In the genomic region with DNA sequence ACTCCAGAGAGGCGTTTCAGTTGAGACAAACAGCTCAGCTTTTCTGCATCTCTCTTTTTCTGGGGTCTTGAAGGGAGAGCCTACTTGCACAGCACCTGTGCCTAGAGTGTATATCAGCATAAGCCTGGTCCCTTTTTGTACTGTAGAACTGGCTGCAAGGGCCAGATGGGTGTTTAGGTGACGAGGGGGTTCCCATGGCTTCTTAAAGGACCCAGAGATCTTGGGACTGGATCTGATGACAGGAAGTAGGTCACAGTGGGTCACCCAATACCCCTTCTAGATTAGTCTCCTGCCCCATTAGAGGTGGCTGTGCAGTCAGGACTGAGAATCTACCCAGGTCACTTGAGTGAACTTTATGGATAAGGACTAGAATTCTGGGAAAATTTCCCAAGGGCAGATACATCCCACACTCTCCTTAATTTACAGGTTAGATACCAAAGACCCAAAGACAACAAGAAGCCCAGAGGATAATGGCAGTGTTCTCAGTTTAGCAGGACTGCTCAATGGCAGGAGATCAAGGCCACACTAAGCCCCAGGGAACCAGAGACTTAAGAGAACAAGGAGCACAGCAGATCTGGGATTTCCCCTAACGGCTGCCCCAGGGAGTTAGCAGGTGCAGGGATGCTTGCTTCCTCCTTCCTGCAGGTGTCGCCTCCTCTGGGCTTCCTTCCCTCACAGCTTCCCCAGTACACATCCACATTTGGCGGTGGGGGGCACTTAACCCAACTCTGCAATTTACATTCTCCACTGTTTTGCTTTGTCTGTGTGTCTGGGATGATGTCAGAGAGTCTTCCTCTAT, we compare ENCODE assay signal across 12 mouse cellular contexts. TPM values are rescaled to one million over a fixed set of nuclear protein-coding genes. Genes with fewer than 3 reads are reported as not detected.
DNase-seq lines count a peak whose midpoint lies in the region; ATAC-seq and TF ChIP-seq lines count a peak whose summit lies in the region.
"Had no signal": no experiment of that assay in that cellular context is flagged by ENCODE, and none has a peak within 500 bp of the region (broad histone marks: within the 10 kb centered on the region; RNA-seq: fewer than 3 reads in every experiment).

No protein-coding gene starts in this region.

- no peaks in the 10 kb centered on the region for H3K36me3 ChIP-seq in forebrain, postnatal 0 days (ENCODE audit: insufficient read depth)
- H3K36me3 ChIP-seq: limb, embryonic 13.5 days had no signal

- H3K4me2 ChIP-seq in forebrain, postnatal 0 days (ENCODE audit: low read depth), result no peak overlapping the region
- H3K4me2 ChIP-seq: limb, embryonic 13.5 days had no signal

- no peak overlapping the region for H3K4me3 ChIP-seq in bone marrow, adult 2 months (replicated peaks; ENCODE audit: control insufficient read depth, low read depth, low read length)
- no peak overlapping the region for H3K4me3 ChIP-seq in forebrain, postnatal 0 days (ENCODE audit: low read depth, low read length)
- H3K4me3 ChIP-seq: limb, embryonic 13.5 days had no signal

- no peak for TF ChIP-seq POLR2A in bone marrow, adult 2 months (IDR thresholded peaks at IDR 0.05; ENCODE audit: borderline replicate concordance, control insufficient read depth, low read depth, low read length)

- H3K9ac ChIP-seq in forebrain, postnatal 0 days, result no peak overlapping the region
- H3K9ac ChIP-seq: limb, embryonic 13.5 days had no signal

- 25% methylated on average over 5 of the region's 5 CpGs for WGBS in bone marrow, adult 2 months
- WGBS in forebrain, postnatal 0 days, result 55% methylated on average over 5 of the region's 5 CpGs

- peak; percentile 29 for DNase-seq in lung, postnatal 25 days (ENCODE audit: low spot score)
- DNase-seq in lung, adult 18-20 months, result no peak
- DNase-seq in spleen, postnatal 4 days (ENCODE audit: low spot score in 2 of 2), result peak; percentile 52 to 72
- DNase-seq in layer of hippocampus, postnatal 36 days, result no peak
- DNase-seq in forebrain, postnatal 0 days, result no peak
- no peak for DNase-seq in layer of hippocampus, adult 18-20 months (ENCODE audit: low spot score in 2 of 2)
- DNase-seq: cerebellum, postnatal 36 days; kidney, adult 2 months; right cerebral cortex, postnatal 14 days had no signal

- no peaks in the 10 kb centered on the region for H3K9me3 ChIP-seq in forebrain, postnatal 0 days (ENCODE audit: low read length)
- H3K9me3 ChIP-seq: limb, embryonic 13.5 days had no signal

- H3K27me3 ChIP-seq in forebrain, postnatal 0 days (ENCODE audit: insufficient read depth, low read length), result no peaks in the 10 kb centered on the region
- H3K27me3 ChIP-seq: limb, embryonic 13.5 days had no signal

- no peak overlapping the region for H3K27ac ChIP-seq in bone marrow, adult 2 months (ENCODE audit: control insufficient read depth, insufficient read depth, low read depth, low read length, poor library complexity)
- H3K27ac ChIP-seq in forebrain, postnatal 0 days (ENCODE audit: low read depth, low read length), result no peak overlapping the region
- H3K27ac ChIP-seq: limb, embryonic 13.5 days; macrophage had no signal

- 0 out of 2 replicates have a peak, but pooled peaks have one; percentile 14 for TF ChIP-seq CTCF in bone marrow, adult 2 months (IDR thresholded peaks at IDR 0.05; ENCODE audit: control insufficient read depth, insufficient read depth, low read length)
- TF ChIP-seq CTCF in forebrain, postnatal 0 days (IDR thresholded peaks at IDR 0.05; ENCODE audit: low read depth), result no peak

- ATAC-seq in forebrain, postnatal 0 days, result no peak

- peaks cover 19% of the 10 kb centered on the region for H3K4me1 ChIP-seq in bone marrow, adult 2 months (ENCODE audit: control insufficient read depth, insufficient read depth, low read length)
- no peaks in the 10 kb centered on the region for H3K4me1 ChIP-seq in forebrain, postnatal 0 days (ENCODE audit: insufficient read depth)

RNA-seq across cellular contexts. Expression of a gene that starts 31.6 kb away (rescaled TPM):
- 20.9 and 27.8 TPM in 2 replicates for polyA plus RNA-seq in bone marrow, adult 2 months (2011; ENCODE audit: insufficient read depth, insufficient read length, low replicate concordance, missing spikeins)
- total RNA-seq in layer of hippocampus, postnatal 36 days (2021), result 10 to 100 TPM; 32.7 to 33.4 TPM
- total RNA-seq in forebrain, postnatal 0 days (2014; rRNA removed), result 95.5 and 107 TPM in 2 replicates
- polyA plus RNA-seq in forebrain, postnatal 0 days (2015; fragmentation: Nextera tagmentation; extraction: Ambion mirVana), result 121 and 133 TPM in 2 replicates
- 10 to 100 TPM; 40.6 to 44.1 TPM for total RNA-seq in layer of hippocampus, adult 18-20 months (2021)

Comparison
In these comparisons a context has a peak if more than half of its experiments do, and no peak if none do; other contexts are left out.
1. DNase-seq: peak in lung, postnatal 25 days (single experiment) and spleen, postnatal 4 days (2 of 2); none in lung, adult 18-20 months (0 of 2), layer of hippocampus, postnatal 36 days (0 of 2), forebrain, postnatal 0 days (single experiment) and layer of hippocampus, adult 18-20 months (0 of 2).